Mouse (Mus musculus) ES-E14 (cell line): ENCODE measurements around the gene Ktn1. TPM values are rescaled to one million over a fixed set of nuclear protein-coding genes. Genes with fewer than 3 reads are reported as not detected.

Source experiments
- DNase-seq: peaks from one replicate; pipeline ENCODE4 v3.0.0-alpha.2; 2013; ENCODE audit warnings: low read depth, low spot score
- H3K27ac ChIP-seq: 2 replicates; pipeline ENCODE4 v1.5.1; 2012; ENCODE audit warnings: low read depth, mild to moderate bottlenecking, low read length, moderate library complexity, mixed read lengths; ENCODE audit not compliant: poor library complexity, insufficient read depth, severe bottlenecking
- H3K36me3 ChIP-seq: 2 replicates; pipeline ENCODE4 v1.6.1; 2012; ENCODE audit warnings: mild to moderate bottlenecking, low read length, moderate library complexity, mixed read lengths; ENCODE audit not compliant: control insufficient read depth, poor library complexity, insufficient read depth, severe bottlenecking
- H3K4me1 ChIP-seq, 2 experiments: fragments of 150-350 bp in 1 of 2; sonication (generic) in 1 of 2; 2 replicates each; pipeline ENCODE4 v1.6.1; 2012; ENCODE audit warnings: low read length in 2 of 2, mild to moderate bottlenecking in 1 of 2, mixed read lengths in 1 of 2; ENCODE audit not compliant: control insufficient read depth in 2 of 2, insufficient read depth in 2 of 2, poor library complexity in 1 of 2
- H3K4me3 ChIP-seq, 2 experiments: fragments of 150-350 bp in 1 of 2; sonication (generic) in 1 of 2; 2 replicates each; pipeline ENCODE4 v1.5.1; 2012; ENCODE audit warnings: low read length in 2 of 2, low read depth in 1 of 2, mild to moderate bottlenecking in 1 of 2, mixed read lengths in 1 of 2; ENCODE audit not compliant: insufficient read depth in 1 of 2, poor library complexity in 1 of 2, severe bottlenecking in 1 of 2
- H3K9ac ChIP-seq: 2 replicates; pipeline ENCODE4 v1.6.1; 2012; ENCODE audit warnings: low read depth, mild to moderate bottlenecking, low read length, mixed read lengths; ENCODE audit not compliant: poor library complexity, insufficient read depth, severe bottlenecking
- H3K9me3 ChIP-seq: fragments of 150-350 bp; sonication (generic); 2 replicates; pipeline ENCODE4 v1.6.1; 2012; ENCODE audit warnings: low read depth, mild to moderate bottlenecking, low read length; ENCODE audit not compliant: control insufficient read depth, insufficient read depth
- CHD2 ChIP-seq: IDR thresholded peaks from 2 replicates; pipeline ENCODE4 v1.6.1; 2014; ENCODE audit warnings: mild to moderate bottlenecking, low read depth, low read length, inconsistent platforms
- HCFC1 ChIP-seq: IDR thresholded peaks from 2 replicates; pipeline ENCODE4 v1.6.1; 2012; ENCODE audit warnings: low read length, inconsistent platforms, borderline replicate concordance; ENCODE audit not compliant: insufficient read depth
- MAFK ChIP-seq: IDR thresholded peaks from 2 replicates; pipeline ENCODE4 v1.6.1; 2014; ENCODE audit warnings: mild to moderate bottlenecking, low read depth, low read length, inconsistent platforms; ENCODE audit not compliant: insufficient read depth
- ZC3H11A ChIP-seq: IDR thresholded peaks from 2 replicates; pipeline ENCODE4 v1.6.1; 2012; ENCODE audit warnings: low read depth, mild to moderate bottlenecking, inconsistent platforms, low read length, borderline replicate concordance
- ZNF384 ChIP-seq: IDR thresholded peaks from 2 replicates; pipeline ENCODE4 v1.6.1; 2012; ENCODE audit warnings: low read depth, low read length, inconsistent platforms
- in situ Hi-C, 2 experiments: fragments of 600-800 bp; cut with MboI; formaldehyde crosslinking; loops; one replicate each; pipeline ENCODE4 v1.15.1; 2025; ENCODE audit warnings: low sequenced_read_pairs in 2 of 2, inconsistent platforms in 1 of 2; ENCODE audit not compliant: unreplicated experiment in 2 of 2
- total RNA-seq: library from RNA; depleted of rRNA; stranded (reverse); fragments of 300-350 nt; gene quantifications from 2 replicates; pipeline ENCODE4 v1.2.3, GENCODE M21; 2012; rRNA removed

Gene Ktn1
- total RNA-seq, 1 experiment, result 87.6 TPM

DNA sequence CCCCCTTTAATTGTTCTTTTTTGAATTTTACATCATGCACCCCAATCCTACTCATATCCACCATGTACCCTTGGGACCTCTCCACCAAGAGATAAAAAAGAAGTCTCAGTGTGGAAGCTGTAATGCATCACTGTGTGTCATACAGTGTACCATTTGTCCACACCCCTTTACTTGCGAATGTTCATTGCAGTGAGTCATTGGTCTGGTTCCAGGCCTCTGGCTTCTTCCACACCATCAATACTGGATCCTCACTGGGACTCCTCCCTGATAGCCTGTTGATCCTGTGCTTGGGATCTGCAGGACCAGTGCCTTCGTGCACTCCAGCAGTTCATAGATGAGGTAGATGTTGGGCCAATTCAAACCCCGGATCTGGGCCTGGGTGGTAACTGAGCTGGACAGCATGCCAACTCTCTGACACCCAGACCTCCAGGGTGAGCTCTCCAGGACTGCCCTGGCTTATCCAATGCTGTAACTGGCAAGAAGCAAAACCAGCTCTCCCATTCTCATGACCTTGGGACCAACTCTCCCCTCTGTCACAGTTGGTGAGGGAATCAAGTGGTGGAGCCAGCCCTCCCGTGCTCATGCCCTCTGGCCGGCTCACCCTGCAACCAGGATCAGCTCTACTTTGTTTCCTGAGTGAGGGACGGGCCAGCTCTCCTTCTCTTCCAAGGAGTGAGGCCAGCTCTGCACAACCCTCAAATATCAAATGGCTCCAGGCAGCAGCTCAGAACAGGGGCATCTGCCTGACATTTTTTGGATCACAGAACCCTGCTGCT lies 128.2 kb downstream of the Ktn1 start:
- Histone ChIP-seq H3K27ac (no peak overlapping the region), H3K9ac (no peak overlapping the region), H3K4me3 (no peak overlapping the region), H3K4me1 (no peaks in the 10 kb centered on the region), H3K9me3 (peaks cover 2% of the 10 kb centered on the region), H3K36me3 (no peaks in the 10 kb centered on the region)
- TF ChIP-seq HCFC1 (no peak), MAFK (no peak), ZNF384 (no peak), CHD2 (no peak), ZC3H11A (no peak)
- in situ Hi-C loops, result no loop called here
- no peak for DNase-seq

DNA sequence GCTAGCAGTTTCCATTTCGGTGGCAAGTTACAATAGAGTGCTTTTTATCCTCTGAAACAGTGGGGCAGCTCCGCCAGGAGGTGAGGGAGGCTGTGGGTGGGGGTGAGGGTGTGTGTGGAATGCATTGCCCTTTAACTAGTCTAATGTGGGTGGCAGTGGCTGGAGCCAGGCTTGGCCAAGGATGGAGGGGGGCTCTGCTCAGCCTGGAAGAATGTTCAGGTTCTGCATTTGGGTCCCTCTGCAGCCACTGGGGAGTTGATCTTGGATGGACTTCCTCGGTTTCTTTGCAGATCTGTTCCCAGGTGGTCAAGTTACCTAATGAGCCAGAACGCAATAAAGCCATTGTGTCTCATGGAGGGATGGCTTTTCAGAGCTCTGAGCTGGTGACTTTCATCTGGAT lies 137.9 kb downstream of the Ktn1 start:
- Histone ChIP-seq H3K36me3 (no peaks in the 10 kb centered on the region), H3K4me1 (peaks cover 3% of the 10 kb centered on the region in 2 experiments; a peak in 1 of 4 replicates), H3K27ac (no peak overlapping the region), H3K4me3 (no peak overlapping the region), H3K9me3 (no peaks in the 10 kb centered on the region), H3K9ac (no peak overlapping the region)
- in situ Hi-C loops, result no loop called here
- no peak for DNase-seq
- TF ChIP-seq HCFC1 (no peak), CHD2 (no peak), ZNF384 (no peak), MAFK (no peak), ZC3H11A (no peak)

Other genes starting within 250 kb of the Ktn1 start
- 46.8 and 68.2 TPM in 2 replicates for gene Dlgap5, start 230.0 kb upstream of the Ktn1 start, total RNA-seq
- 17.0 and 36.8 TPM in 2 replicates for gene Fbxo34, start 198.0 kb upstream of the Ktn1 start, total RNA-seq
- gene Atg14, start 77.8 kb upstream of the Ktn1 start, total RNA-seq, result 19.8 and 22.5 TPM in 2 replicates